ENCODE assay signal across 21 mouse cellular contexts in genomic region chr7:130219844-130220243, GRCm38 (mm10).
DNase-seq lines count a peak whose midpoint lies in the region; ATAC-seq lines count a peak whose summit lies in the region.
"Had no signal": no experiment of that assay in that cellular context is flagged by ENCODE, and none has a peak within 500 bp of the region (broad histone marks: within the 10 kb centered on the region; RNA-seq: fewer than 3 reads in every experiment).

No protein-coding gene starts in this region.

- peak; percentile 56 for DNase-seq in adrenal gland, postnatal 14 days
- peak; percentile 25 for DNase-seq in lung, postnatal 14 days
- no peak for DNase-seq in gastrocnemius, adult 8-10 months (ENCODE audit: low spot score in 2 of 2)
- no peak for DNase-seq in natural killer cell, adult 2 months (ENCODE audit: low spot score in 2 of 2)
- DNase-seq: cerebellum, adult 8-10 months; gastrocnemius, postnatal 10 days; heart, adult 18-20 months; kidney, adult 2 months; kidney, postnatal 14 days; retina, postnatal 1 day; thymus, postnatal 4 days had no signal

- no peaks in the 10 kb centered on the region for H3K9me3 ChIP-seq in intestine, embryonic 16.5 days (ENCODE audit: control insufficient read depth, low read length)
- H3K9me3 ChIP-seq in liver, embryonic 16.5 days (replicated peaks; ENCODE audit: control insufficient read depth, low read length) = no peaks in the 10 kb centered on the region
- no peaks in the 10 kb centered on the region for H3K9me3 ChIP-seq in heart, embryonic 11.5 days (replicated peaks; ENCODE audit: control insufficient read depth, low read length)
- H3K9me3 ChIP-seq in hindbrain, embryonic 16.5 days (ENCODE audit: control insufficient read depth, low read length) = no peaks in the 10 kb centered on the region
- H3K9me3 ChIP-seq: embryonic facial prominence, embryonic 10.5 days; heart, embryonic 15.5 days; limb, embryonic 10.5 days; lung, embryonic 15.5 days had no signal

- H3K27ac ChIP-seq in intestine, embryonic 16.5 days (ENCODE audit: low read length) = no peak overlapping the region
- no peak overlapping the region for H3K27ac ChIP-seq in liver, embryonic 16.5 days (ENCODE audit: low read length)
- no peak overlapping the region for H3K27ac ChIP-seq in heart, embryonic 11.5 days (ENCODE audit: low read depth, low read length)
- no peak overlapping the region for H3K27ac ChIP-seq in hindbrain, embryonic 16.5 days (ENCODE audit: low read depth, low read length)
- H3K27ac ChIP-seq: embryonic facial prominence, embryonic 10.5 days; heart, embryonic 15.5 days; hindbrain, postnatal 0 days; limb, embryonic 10.5 days; lung, embryonic 15.5 days had no signal

- H3K4me3 ChIP-seq in intestine, embryonic 16.5 days (ENCODE audit: low read length) = no peak overlapping the region
- no peak overlapping the region for H3K4me3 ChIP-seq in liver, embryonic 16.5 days (ENCODE audit: low read depth, low read length)
- no peak overlapping the region for H3K4me3 ChIP-seq in heart, embryonic 11.5 days (ENCODE audit: low read depth, low read length)
- H3K4me3 ChIP-seq in hindbrain, embryonic 16.5 days (ENCODE audit: low read length) = no peak overlapping the region
- H3K4me3 ChIP-seq: embryonic facial prominence, embryonic 10.5 days; heart, embryonic 15.5 days; limb, embryonic 10.5 days; lung, embryonic 15.5 days had no signal

- no peaks in the 10 kb centered on the region for H3K27me3 ChIP-seq in intestine, embryonic 16.5 days (replicated peaks; ENCODE audit: control insufficient read depth, insufficient read depth, low read length)
- H3K27me3 ChIP-seq in liver, embryonic 16.5 days (ENCODE audit: control insufficient read depth, insufficient read depth, low read depth, low read length) = no peaks in the 10 kb centered on the region
- H3K27me3 ChIP-seq in heart, embryonic 11.5 days (ENCODE audit: control insufficient read depth, insufficient read depth, low read length) = no peaks in the 10 kb centered on the region
- no peaks in the 10 kb centered on the region; the same call in 1 of the 2 replicates for H3K27me3 ChIP-seq in hindbrain, embryonic 16.5 days (replicated peaks; ENCODE audit: control insufficient read depth, insufficient read depth, low read length)
- H3K27me3 ChIP-seq: heart, embryonic 15.5 days; lung, embryonic 15.5 days had no signal

- no peak overlapping the region for H3K4me2 ChIP-seq in intestine, embryonic 16.5 days (ENCODE audit: low read depth, low read length)
- no peak overlapping the region for H3K4me2 ChIP-seq in liver, embryonic 16.5 days (ENCODE audit: low read depth, low read length)
- no peak overlapping the region for H3K4me2 ChIP-seq in heart, embryonic 11.5 days
- no peak overlapping the region for H3K4me2 ChIP-seq in hindbrain, embryonic 16.5 days (ENCODE audit: low read length)
- H3K4me2 ChIP-seq: heart, embryonic 15.5 days; lung, embryonic 15.5 days; midbrain, embryonic 11.5 days had no signal

- H3K36me3 ChIP-seq in intestine, embryonic 16.5 days (ENCODE audit: control insufficient read depth, insufficient read depth, low read length) = no peaks in the 10 kb centered on the region
- no peaks in the 10 kb centered on the region for H3K36me3 ChIP-seq in liver, embryonic 16.5 days (ENCODE audit: control insufficient read depth, insufficient read depth)
- H3K36me3 ChIP-seq in heart, embryonic 11.5 days (ENCODE audit: control insufficient read depth, insufficient read depth, low read length) = no peaks in the 10 kb centered on the region
- H3K36me3 ChIP-seq in hindbrain, embryonic 16.5 days (ENCODE audit: control insufficient read depth, insufficient read depth, low read length) = no peaks in the 10 kb centered on the region
- H3K36me3 ChIP-seq: heart, embryonic 15.5 days; lung, embryonic 15.5 days had no signal

- ATAC-seq in intestine, embryonic 16.5 days = peak; percentile 77
- peak; percentile 67 for ATAC-seq in liver, embryonic 16.5 days (ENCODE audit: low read depth)
- ATAC-seq in heart, embryonic 11.5 days (replicated peaks; ENCODE audit: insufficient number of reproducible peaks, low FRiP score, low TSS enrichment) = no peak
- no peak for ATAC-seq in hindbrain, embryonic 16.5 days

- WGBS in intestine, embryonic 16.5 days = 71% methylated on average over 4 of the region's 4 CpGs
- 51% methylated on average over 4 of the region's 4 CpGs for WGBS in liver, embryonic 16.5 days (ENCODE audit: insufficient replicate concordance)
- 83% methylated on average over 4 of the region's 4 CpGs for WGBS in heart, embryonic 11.5 days (ENCODE audit: insufficient replicate concordance)
- WGBS in hindbrain, embryonic 16.5 days = 92% methylated on average over 4 of the region's 4 CpGs

- no peak overlapping the region for H3K9ac ChIP-seq in intestine, embryonic 16.5 days (ENCODE audit: low read depth, low read length)
- no peak overlapping the region for H3K9ac ChIP-seq in liver, embryonic 16.5 days (ENCODE audit: low read depth, low read length)
- H3K9ac ChIP-seq in heart, embryonic 11.5 days (ENCODE audit: low read depth, low read length) = no peak overlapping the region
- no peak overlapping the region for H3K9ac ChIP-seq in hindbrain, embryonic 16.5 days (ENCODE audit: low read depth, low read length)
- H3K9ac ChIP-seq: heart, embryonic 15.5 days; lung, embryonic 15.5 days had no signal

- peaks cover 25% of the 10 kb centered on the region for H3K4me1 ChIP-seq in intestine, embryonic 16.5 days (ENCODE audit: control insufficient read depth, insufficient read depth, low read length)
- H3K4me1 ChIP-seq in liver, embryonic 16.5 days (ENCODE audit: control insufficient read depth, low read depth, low read length) = peaks cover 3% of the 10 kb centered on the region; the same call in 1 of the 2 replicates
- H3K4me1 ChIP-seq in heart, embryonic 11.5 days (ENCODE audit: control insufficient read depth, insufficient read depth, low read length) = no peaks in the 10 kb centered on the region
- peaks cover 21% of the 10 kb centered on the region for H3K4me1 ChIP-seq in hindbrain, embryonic 16.5 days (ENCODE audit: control insufficient read depth, insufficient read depth, low read depth, low read length)

Comparison
In these comparisons a context has a peak if more than half of its experiments do, and no peak if none do; other contexts are left out.
1. DNase-seq: peak in adrenal gland, postnatal 14 days (single experiment) and lung, postnatal 14 days (single experiment); none in gastrocnemius, adult 8-10 months (0 of 2) and natural killer cell, adult 2 months (0 of 2).
2. ATAC-seq: peak in intestine, embryonic 16.5 days (single experiment) and liver, embryonic 16.5 days (single experiment); none in heart, embryonic 11.5 days (single experiment) and hindbrain, embryonic 16.5 days (single experiment).